Mouse (Mus musculus) testis, adult 2 months (tissue): Measurements from ENCODE around the gene R3hdm4.

Source experiments
- CTCF ChIP-seq: fragments of 200-500 bp; IDR thresholded peaks from 2 replicates; pipeline ENCODE4 v1.5.1; 2012; ENCODE audit warnings: low read depth, mild to moderate bottlenecking, inconsistent platforms, low read length, moderate library complexity; ENCODE audit not compliant: control insufficient read depth, insufficient read depth, insufficient replicate concordance
- POLR2A ChIP-seq: fragments of 200-500 bp; IDR thresholded peaks from 2 replicates; pipeline ENCODE4 v1.6.1; 2012; ENCODE audit warnings: low read depth, mild to moderate bottlenecking, inconsistent platforms, low read length, moderate library complexity; ENCODE audit not compliant: control insufficient read depth

GRCm38 (mm10) chr10:79873715-79874289, 47.2 kb downstream of the R3hdm4 start:
- TF ChIP-seq CTCF, result no peak
- no peak for TF ChIP-seq POLR2A
